Mouse (Mus musculus): ENCODE measurements around the gene Arrb1. TPM values are rescaled to one million over a fixed set of nuclear protein-coding genes. Genes with fewer than 3 reads are reported as not detected.

The Arrb1 gene
- polyA plus RNA-seq, 1 experiment from 2014 or later = 10.8 TPM

MicroRNAs within 50 kb of the gene (microRNA counts, 519-probe panel; counts per million panel counts)
- not detected for microRNA mmu-miR-326

Small RNA genes within 50 kb of the gene (microRNA-seq; reads per million reads assigned to microRNA genes)
- 41.7 reads per million, percentile 42 among the genes with 10 or more reads in this experiment for gene Mir326

Other genes starting within 250 kb of the Arrb1 start
- gene Serpinh1, start 182.2 kb upstream of the Arrb1 start, polyA plus RNA-seq (2016; fragmentation: Nextera tagmentation; extraction: Ambion mirVana) = 425 and 501 TPM in 2 replicates
- 29.9 and 34.4 TPM in 2 replicates for gene Gdpd5, start 154.1 kb upstream of the Arrb1 start, polyA plus RNA-seq (2016; fragmentation: Nextera tagmentation; extraction: Ambion mirVana)
- gene Klhl35, start 69.5 kb upstream of the Arrb1 start, polyA plus RNA-seq (2016; fragmentation: Nextera tagmentation; extraction: Ambion mirVana) = 5.6 and 6.8 TPM in 2 replicates
- gene Rps3, start 51.7 kb upstream of the Arrb1 start, polyA plus RNA-seq (2016; fragmentation: Nextera tagmentation; extraction: Ambion mirVana) = 597 and 603 TPM in 2 replicates
- 0.38 and 0.53 TPM in 2 replicates for gene Tpbgl, start 91.6 kb downstream of the Arrb1 start, polyA plus RNA-seq (2016; fragmentation: Nextera tagmentation; extraction: Ambion mirVana)
- gene Slco2b1, start 175.9 kb downstream of the Arrb1 start, polyA plus RNA-seq (2016; fragmentation: Nextera tagmentation; extraction: Ambion mirVana) = 2.2 and 2.4 TPM in 2 replicates
- gene Olfr520, start 194.8 kb downstream of the Arrb1 start, polyA plus RNA-seq (2016; fragmentation: Nextera tagmentation; extraction: Ambion mirVana) = not detected in 2 replicates
- gene Olfr521, start 228.0 kb downstream of the Arrb1 start, polyA plus RNA-seq (2016; fragmentation: Nextera tagmentation; extraction: Ambion mirVana) = not detected in 2 replicates